Mouse (Mus musculus): ENCODE measurements around the gene Mta1. TPM values are rescaled to one million over a fixed set of nuclear protein-coding genes. Genes with fewer than 3 reads are reported as not detected.

The Mta1 gene
- polyA plus RNA-seq, 1 experiment from 2014 or later, result 20.5 TPM

Small RNAs within 50 kb of the gene (microRNA-seq; reads per million reads assigned to microRNA genes)
- gene Gm44471, result not detected

Other genes with a start within 250 kb of the Mta1 start
- gene Gpr132, start 230.1 kb upstream of the Mta1 start, polyA plus RNA-seq (2016; fragmentation: Nextera tagmentation; extraction: Ambion mirVana), result not detected in 2 replicates
- gene Jag2, start 168.5 kb upstream of the Mta1 start, polyA plus RNA-seq (2016; fragmentation: Nextera tagmentation; extraction: Ambion mirVana), result 2.4 and 2.8 TPM in 2 replicates
- 66.4 and 76.4 TPM in 2 replicates for gene Nudt14, start 156.2 kb upstream of the Mta1 start, polyA plus RNA-seq (2016; fragmentation: Nextera tagmentation; extraction: Ambion mirVana)
- 20.5 and 22.7 TPM in 2 replicates for gene Btbd6, start 121.8 kb upstream of the Mta1 start, polyA plus RNA-seq (2016; fragmentation: Nextera tagmentation; extraction: Ambion mirVana)
- gene Brf1, start 97.6 kb upstream of the Mta1 start, polyA plus RNA-seq (2016; fragmentation: Nextera tagmentation; extraction: Ambion mirVana), result 51.6 and 58.2 TPM in 2 replicates
- 17.7 and 22.0 TPM in 2 replicates for gene Pacs2, start 83.8 kb upstream of the Mta1 start, polyA plus RNA-seq (2016; fragmentation: Nextera tagmentation; extraction: Ambion mirVana)
- gene Tex22, start 23.8 kb upstream of the Mta1 start, polyA plus RNA-seq (2016; fragmentation: Nextera tagmentation; extraction: Ambion mirVana), result not detected in 2 replicates
- gene Crip2, start 42.0 kb downstream of the Mta1 start, polyA plus RNA-seq (2016; fragmentation: Nextera tagmentation; extraction: Ambion mirVana), result 278 and 293 TPM in 2 replicates
- 80.0 and 96.6 TPM in 2 replicates for gene Crip1, start 48.0 kb downstream of the Mta1 start, polyA plus RNA-seq (2016; fragmentation: Nextera tagmentation; extraction: Ambion mirVana)
- gene Tedc1, start 58.1 kb downstream of the Mta1 start, polyA plus RNA-seq (2016; fragmentation: Nextera tagmentation; extraction: Ambion mirVana), result 58.0 and 61.3 TPM in 2 replicates
- gene Tmem121, start 87.7 kb downstream of the Mta1 start, polyA plus RNA-seq (2016; fragmentation: Nextera tagmentation; extraction: Ambion mirVana), result 19.0 and 22.0 TPM in 2 replicates

All from midbrain, embryonic 10.5 days (tissue).